Mouse (Mus musculus): ENCODE measurements around the gene Ifnl2.

DNA sequence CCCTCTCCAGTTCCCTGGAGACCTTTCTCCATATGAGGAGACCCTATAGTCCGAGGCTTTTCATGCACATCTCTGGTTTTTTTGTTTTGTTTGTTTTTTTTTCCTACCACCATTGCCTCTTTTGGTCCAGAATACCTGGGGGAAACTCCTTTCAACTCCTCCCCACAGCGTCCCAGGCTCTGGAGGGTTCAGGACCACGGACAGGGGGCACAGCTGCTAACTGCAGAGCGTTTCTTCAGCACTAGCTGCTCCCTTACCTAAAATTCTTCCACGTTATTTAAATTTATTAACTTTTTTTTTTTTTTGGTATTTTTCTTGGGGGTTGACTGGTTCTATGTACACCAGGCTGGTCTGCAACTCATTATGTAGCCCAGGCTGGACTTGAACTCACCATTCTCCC lies 4.7 kb downstream of the Ifnl2 start:
- no peak for TF ChIP-seq CTCF (IDR thresholded peaks at IDR 0.05; ENCODE audit: extremely low read depth, insufficient read depth, low read length)
- TF ChIP-seq POLR2A (IDR thresholded peaks at IDR 0.05; ENCODE audit: extremely low read depth, insufficient read depth, low read length), result no peak

Measured in cortical plate, adult 2 months (tissue).